Mouse (Mus musculus): Measurements from ENCODE around the gene Lix1.

- TF ChIP-seq POLR2A (IDR thresholded peaks at IDR 0.05; ENCODE audit: extremely low read depth, insufficient read depth, low read length), result no peak
- no peak for TF ChIP-seq CTCF (IDR thresholded peaks at IDR 0.05; ENCODE audit: extremely low read depth, insufficient read depth, low read length)
Measured at GRCm38 (mm10) chr17:17424609-17425307, 22.3 kb downstream of the Lix1 start.

Measured in cortical plate, adult 2 months (tissue).